Mouse (Mus musculus) neural tube, embryonic 10.5 days (tissue): ENCODE results near the gene Gsg1.

Source experiments
- DNase-seq: peaks from one replicate; pipeline ENCODE4 v3.0.0-alpha.2; 2017; ENCODE audit warnings: low spot score; ENCODE audit errors: extremely low spot score

Gsg1 gene

DNA sequence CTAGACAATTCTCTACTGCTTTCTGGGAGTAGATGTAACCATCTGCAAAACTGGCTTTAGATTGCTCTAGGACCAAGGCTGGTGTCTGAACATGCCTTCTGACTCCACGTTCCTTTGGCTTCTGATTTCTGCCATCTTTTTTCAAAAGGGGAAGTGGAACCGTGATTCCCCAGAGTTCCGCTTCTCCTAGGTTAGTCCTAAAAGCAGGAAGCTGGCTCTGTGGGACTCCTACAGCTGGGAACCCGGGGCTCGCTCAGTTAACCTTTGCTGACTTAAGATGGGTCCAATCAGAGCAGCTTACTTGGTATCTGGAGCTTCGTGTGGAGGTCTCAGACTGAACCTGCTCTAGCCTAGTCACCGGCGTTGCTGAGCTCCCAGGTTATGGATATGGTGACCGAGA, 7.0 kb upstream of the Gsg1 start:
- no peak for DNase-seq

GRCm38 (mm10) chr6:135260435-135260834, 6.3 kb upstream of the Gsg1 start:
- DNase-seq = no peak

DNA sequence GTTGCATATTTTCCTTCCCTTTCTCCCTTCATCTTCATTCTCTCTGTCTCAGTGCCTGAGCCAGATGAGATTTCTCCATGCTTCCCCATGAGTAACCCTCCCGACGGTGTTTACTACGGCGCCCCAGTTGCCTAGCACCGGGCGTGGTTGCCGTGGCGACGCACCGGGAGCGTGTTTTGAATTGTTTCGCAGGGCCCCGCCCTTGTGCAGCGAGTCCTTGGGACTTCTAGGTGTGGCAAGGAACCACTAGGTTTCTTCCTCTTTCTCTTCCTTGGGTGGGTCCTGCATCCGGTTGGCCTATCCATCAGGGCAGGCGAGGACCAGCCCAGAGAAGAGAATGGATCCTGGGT, 1.4 kb downstream of the Gsg1 start:
- DNase-seq = peak; percentile 86

DNA sequence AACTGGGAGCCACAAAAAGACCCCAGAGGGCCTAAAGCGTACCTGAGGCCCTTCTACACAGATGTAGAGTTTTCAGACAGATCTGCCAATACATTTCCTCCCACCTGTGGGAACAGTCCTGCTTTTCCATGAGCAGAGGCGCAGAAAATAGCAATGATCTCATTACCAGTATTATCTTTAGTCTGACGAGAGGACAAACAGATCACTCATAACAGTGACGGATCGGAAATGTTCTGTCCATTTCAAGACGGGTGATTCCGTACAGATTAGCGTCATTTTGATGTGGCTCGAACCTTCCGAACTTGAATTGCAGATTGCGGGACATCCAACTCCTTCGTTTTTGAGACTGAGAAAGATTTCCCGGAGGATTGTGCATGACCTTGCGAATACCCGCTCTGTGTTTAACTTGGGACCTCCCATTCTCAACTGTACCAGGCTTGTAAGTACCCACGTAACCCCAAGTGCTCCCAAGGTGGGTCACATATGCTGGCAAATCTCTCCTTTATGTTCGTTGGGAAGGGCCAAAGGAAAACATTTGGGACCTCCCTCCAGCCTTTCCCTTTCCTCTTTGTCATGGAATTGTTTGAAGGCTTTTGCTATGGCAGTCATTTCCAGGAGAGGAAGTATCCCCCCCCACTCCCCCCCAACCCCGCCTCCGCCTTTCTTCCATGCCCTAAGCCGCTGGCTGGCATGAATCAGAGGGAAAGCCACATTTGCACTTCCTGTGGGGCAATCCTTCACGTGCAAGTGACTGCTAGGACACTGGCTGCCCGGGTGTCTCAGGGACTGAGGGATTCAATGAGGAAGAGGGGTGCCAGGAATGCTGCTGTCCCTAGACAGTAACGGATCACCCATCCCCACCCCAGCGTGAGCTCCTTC, 2.1 kb downstream of the Gsg1 start:
- DNase-seq = peak; percentile 24

GRCm38 (mm10) chr6:135250926-135251699, 3.0 kb downstream of the Gsg1 start:
- DNase-seq = no peak

DNA sequence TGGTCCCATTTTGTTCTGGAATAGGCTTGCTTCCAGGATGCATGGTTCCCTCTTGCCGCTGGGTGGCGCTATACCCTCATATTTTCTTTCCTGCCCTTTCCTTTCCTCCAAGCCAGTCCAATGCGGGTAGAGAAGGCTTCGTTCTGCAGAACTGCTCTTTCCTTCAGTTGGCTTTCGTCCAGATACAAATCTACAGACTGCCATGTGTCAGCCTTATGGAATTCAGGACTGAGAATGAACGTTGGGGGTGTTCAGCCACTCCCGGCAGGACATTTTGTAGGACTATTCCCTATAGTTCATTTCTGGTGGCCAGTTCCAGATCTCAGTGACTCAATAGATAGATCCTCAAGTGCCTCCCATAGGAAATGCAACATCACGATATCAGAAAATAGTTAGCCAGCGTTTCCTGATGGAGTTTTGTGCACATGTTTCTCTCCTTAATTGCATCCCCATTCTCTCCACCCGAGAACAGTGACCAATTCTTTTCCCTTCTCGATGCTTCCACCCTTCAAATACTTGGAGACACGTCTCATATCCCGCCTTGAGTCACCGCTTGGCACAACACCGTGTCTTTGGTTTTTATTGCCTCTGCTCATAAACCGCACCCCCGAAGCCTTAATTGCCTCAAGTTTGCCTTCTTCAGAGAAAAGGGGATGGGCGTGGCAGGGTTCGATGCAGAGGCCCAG, 4.2 kb downstream of the Gsg1 start:
- DNase-seq = peak; percentile 73

GRCm38 (mm10) chr6:135247861-135248260, 6.3 kb downstream of the Gsg1 start:
- DNase-seq = no peak

GRCm38 (mm10) chr6:135245586-135245985, 8.6 kb downstream of the Gsg1 start:
- DNase-seq = no peak

DNA sequence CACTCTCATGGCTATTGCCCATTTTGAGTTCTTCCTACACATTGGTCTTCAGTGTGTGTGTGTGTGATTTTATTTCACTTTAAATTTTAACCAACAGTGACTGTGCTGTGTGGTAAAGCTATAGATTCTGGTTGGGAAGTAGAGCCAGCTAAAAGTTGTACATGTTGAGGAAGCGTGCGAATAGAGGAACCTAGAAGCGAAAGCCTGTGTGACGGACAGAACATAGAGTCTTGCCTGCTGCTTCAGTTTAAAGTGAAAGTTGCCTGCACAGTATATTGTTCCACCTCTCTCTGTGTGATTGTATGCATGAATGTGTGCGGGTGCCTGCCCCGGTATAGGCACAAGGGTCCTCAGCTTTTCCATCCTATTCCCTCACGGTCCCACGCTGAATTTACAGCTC, 13.8 kb downstream of the Gsg1 start:
- no peak for DNase-seq

DNA sequence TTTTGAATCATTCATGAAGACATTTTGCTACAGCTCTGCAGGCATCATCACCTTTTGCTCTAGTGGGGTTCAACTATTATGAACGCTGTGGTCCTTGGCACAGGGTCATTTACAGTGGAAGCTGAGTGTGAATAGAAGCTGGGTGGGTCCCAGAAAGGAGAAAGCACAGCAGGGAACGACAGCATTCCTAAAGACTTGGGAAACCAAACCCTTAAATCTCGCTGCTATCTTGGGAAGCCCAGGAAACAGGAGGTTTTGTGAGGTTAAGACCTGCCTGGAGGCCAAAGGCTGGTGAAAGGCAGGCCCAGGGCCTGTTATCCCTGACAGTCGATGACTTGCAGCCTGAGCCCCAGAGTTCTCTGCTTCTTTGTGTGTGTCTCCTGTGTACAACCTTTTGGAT, 15.9 kb downstream of the Gsg1 start:
- no peak for DNase-seq

DNA sequence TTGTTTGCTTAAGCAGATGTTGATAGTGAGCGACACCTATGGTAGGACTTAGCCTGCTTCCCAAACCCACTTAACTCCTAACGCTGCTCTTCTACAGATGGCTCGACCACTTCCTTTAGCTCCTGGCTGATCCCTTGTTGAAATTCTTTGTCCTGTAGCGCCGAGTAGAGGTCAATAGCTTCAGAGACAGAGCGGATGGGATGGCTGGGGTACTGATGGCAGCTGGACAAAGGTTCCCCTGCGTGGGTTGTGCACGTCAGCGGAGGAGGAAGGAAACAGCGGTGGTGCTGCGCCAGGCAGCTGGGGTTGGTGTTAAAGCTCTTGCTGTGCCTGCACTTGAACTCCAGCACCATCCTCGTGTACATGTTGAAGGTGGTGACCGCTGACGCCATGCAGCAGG, 16.8 kb downstream of the Gsg1 start:
- DNase-seq = no peak

- no peak for DNase-seq
Observed at GRCm38 (mm10) chr6:135236576-135236975, 17.6 kb downstream of the Gsg1 start.

- DNase-seq = no peak
Observed at GRCm38 (mm10) chr6:135235742-135236141, 18.4 kb downstream of the Gsg1 start.

GRCm38 (mm10) chr6:135232443-135233182, 21.5 kb downstream of the Gsg1 start:
- DNase-seq = no peak

DNA sequence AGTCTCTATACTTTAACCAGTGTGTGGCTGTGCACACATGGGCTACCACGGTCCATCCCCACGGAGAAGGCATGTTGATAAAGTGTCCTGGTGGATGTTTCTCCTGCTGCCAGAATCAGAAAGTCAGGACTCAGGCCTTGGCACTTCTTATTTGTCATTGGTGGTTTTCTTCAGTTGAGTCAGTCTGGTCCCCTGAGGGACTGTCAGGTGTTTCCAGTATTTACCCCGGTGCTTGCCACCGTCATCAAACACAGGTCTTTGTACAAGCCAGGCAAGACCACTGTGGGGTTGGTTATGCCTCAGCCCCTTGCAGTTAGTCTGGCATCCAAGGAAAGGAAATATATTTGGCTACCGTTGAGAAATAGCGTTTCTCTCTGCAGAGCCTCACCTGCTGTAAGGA, 23.6 kb downstream of the Gsg1 start:
- DNase-seq = no peak

DNA sequence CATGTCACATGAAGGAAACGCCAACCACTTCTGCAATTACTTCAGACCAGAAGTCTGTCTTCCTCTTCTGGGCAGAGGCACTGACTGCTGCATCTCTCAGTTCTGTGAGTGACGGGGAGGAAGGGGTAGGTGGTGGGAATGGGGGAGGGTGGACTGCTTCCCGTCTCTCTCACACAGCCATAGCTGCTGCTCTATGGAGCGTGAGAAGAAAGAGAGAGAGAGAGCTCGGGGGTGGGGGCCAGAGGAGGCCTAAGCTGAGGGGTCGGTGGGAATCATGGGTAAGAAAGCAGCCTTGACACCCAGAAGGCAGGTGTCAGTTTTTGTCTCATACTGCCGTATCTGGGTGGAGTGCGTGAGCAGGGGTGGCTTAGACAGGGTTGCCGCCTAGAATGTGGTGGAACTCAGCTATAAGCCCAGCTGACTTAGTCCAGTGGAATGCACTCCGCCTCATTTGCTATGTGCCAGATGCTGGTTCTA, 25.6 kb downstream of the Gsg1 start:
- DNase-seq = no peak

GRCm38 (mm10) chr6:135223786-135224416, 30.2 kb downstream of the Gsg1 start:
- DNase-seq = no peak

DNA sequence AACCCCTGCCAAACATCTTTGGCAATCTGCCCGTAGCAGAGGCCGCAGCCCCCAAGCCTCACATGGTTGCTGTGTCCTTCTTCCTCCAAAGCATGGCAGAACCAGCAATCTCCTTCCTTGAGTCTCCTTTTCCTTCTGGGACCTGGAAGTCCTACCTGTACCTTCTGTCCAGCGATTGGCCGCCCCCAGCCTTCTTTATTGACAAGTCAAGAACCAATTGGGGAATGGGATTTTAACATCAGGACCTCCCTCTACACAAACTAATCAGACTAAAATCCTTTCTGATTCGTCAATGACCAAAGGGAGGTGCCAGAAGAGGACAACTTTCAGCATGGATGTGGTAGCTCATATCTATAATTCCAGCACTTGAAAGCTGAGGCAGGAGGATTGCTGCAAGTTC, 34.2 kb downstream of the Gsg1 start:
- no peak for DNase-seq

- no peak for DNase-seq
Observed at GRCm38 (mm10) chr6:135218330-135218729, 35.8 kb downstream of the Gsg1 start.

DNA sequence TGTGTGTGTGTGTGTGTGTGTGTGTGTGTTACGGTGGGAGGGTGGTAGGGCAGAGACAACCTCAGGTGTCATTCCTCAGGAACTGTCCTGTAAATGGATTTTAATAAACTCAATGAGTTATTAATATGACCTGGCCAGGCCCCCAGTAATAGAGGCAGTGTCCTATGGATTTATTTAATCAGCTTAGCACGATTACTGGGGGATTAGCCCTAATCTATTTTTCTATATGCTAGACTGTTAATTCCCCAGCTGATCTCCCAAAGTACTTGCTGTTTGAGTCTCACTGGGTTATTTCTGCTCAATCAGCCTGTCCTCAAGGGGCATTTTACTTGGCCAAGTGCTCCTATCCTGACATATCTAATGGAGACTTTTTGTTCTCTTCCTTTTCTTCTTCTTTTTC, 41.5 kb downstream of the Gsg1 start:
- DNase-seq = no peak

DNA sequence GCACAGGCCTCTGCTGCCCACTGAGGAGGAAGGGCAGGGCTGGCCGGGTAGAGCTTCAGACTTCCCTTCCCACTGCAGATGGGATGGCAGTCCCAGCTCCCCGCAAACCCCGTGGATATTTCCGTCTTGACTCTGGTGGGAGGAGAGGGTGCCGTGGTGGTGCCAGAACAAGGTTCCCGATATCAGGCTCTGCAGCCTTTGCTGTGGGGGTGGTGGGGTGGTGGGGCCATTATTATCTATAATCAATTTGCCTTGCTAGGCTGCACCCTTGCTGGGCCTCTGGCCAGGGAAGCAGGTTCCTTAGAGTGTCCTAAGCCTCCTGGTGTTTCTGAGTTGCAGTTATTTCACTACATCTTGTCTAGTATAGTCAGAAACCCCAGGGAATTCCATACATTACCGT, 43.0 kb downstream of the Gsg1 start:
- DNase-seq = no peak
